Mouse (Mus musculus): ENCODE measurements around the gene Slc22a1.

Slc22a1 gene

DNA sequence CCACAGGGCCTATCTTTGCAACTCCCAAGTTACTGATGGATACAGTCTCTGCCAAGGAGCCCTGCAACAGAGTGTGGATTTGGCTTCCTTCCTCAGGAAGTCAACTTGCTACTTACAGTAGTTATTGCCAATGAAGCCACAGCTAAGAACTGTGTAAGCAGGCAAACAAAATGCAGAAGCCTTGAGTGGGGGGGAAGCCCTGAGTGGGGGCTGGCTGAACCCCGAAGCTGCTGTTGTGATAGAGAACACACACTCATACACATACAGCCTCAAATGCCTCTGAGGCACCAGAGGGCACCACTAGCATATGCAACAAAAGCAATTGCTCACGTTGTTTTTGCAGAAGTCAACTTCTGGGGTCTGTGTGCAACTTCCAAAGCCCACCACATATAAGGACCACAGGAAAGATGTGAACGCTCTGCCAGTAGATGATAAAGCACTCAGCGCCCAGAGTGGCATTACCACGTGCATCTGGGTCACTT lies 38.5 kb upstream of the Slc22a1 start:
- no peaks in the 10 kb centered on the region for H3K4me1 ChIP-seq (replicated peaks; ENCODE audit: low read depth, low read length)
- TF ChIP-seq POU5F1 (IDR thresholded peaks at IDR 0.05; ENCODE audit: borderline replicate concordance, low read length), result no peak
- no peak for TF ChIP-seq CTCF (conservative IDR thresholded peaks at IDR 0.05; ENCODE audit: low read length)
- TF ChIP-seq NANOG (IDR thresholded peaks at IDR 0.05; ENCODE audit: borderline replicate concordance, low read length), result no peak
- no peaks in the 10 kb centered on the region for H3K27me3 ChIP-seq (ENCODE audit: insufficient read depth, low read length)
- H3K36me3 ChIP-seq (ENCODE audit: insufficient read depth, low read length), result peaks cover 91% of the 10 kb centered on the region
- H3K9me3 ChIP-seq (ENCODE audit: low read length), result no peaks in the 10 kb centered on the region
- H3K4me3 ChIP-seq (replicated peaks; ENCODE audit: low read length), result no peak overlapping the region

DNA sequence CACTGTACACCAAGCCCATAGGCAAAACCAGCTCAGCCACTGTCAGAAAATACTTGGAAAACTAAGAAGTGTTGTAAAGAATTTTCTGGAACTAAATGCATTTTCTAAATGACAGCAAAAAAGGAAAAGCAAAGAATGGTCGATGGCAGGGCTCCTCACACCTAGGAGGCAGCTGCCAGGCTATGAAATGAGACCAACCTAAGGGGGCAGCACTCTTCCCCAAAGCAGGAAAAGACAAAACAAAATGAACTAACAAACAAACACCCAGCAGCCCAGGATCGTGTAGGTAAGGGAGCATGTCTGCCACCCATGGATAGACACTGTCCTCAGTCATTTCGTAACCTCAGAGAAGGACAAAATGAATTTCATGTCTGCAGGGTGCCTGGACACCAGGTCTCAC lies 37.4 kb upstream of the Slc22a1 start:
- Histone ChIP-seq H3K27me3 (ENCODE audit: insufficient read depth, low read length) (no peaks in the 10 kb centered on the region), H3K4me1 (replicated peaks; ENCODE audit: low read depth, low read length) (no peaks in the 10 kb centered on the region)
- TF ChIP-seq CTCF (conservative IDR thresholded peaks at IDR 0.05; ENCODE audit: low read length) (no peak), NANOG (IDR thresholded peaks at IDR 0.05; ENCODE audit: borderline replicate concordance, low read length) (no peak), POU5F1 (IDR thresholded peaks at IDR 0.05; ENCODE audit: borderline replicate concordance, low read length) (no peak)

DNA sequence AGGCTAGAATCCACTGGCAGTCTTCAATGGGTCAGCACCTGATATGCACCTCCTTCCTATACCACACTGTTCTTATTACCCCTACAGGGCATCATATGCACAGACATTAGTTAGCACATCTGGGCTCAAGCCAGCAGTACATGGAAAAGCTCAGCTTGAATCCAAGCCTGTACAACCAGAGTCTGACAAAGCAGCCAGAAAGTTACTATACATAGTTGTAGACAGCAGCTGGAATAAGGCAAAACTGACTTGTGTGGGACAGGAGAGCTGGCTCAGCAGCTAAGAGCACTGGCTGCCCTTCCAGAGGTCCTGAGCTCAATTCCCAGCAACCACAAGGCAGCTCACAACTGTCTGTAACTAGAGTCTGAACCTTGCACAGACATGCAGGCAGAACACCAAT lies 36.6 kb upstream of the Slc22a1 start:
- no peak overlapping the region for H3K4me3 ChIP-seq (replicated peaks; ENCODE audit: low read length)
- no peaks in the 10 kb centered on the region for H3K4me1 ChIP-seq (replicated peaks; ENCODE audit: low read depth, low read length)
- peaks cover 87% of the 10 kb centered on the region for H3K36me3 ChIP-seq (ENCODE audit: insufficient read depth, low read length)
- TF ChIP-seq CTCF (conservative IDR thresholded peaks at IDR 0.05; ENCODE audit: low read length) (no peak), NANOG (IDR thresholded peaks at IDR 0.05; ENCODE audit: borderline replicate concordance, low read length) (no peak), POU5F1 (IDR thresholded peaks at IDR 0.05; ENCODE audit: borderline replicate concordance, low read length) (no peak)
- no peaks in the 10 kb centered on the region for H3K27me3 ChIP-seq (ENCODE audit: insufficient read depth, low read length)
- H3K9me3 ChIP-seq (ENCODE audit: low read length), result no peaks in the 10 kb centered on the region

More for the DNA sequence above, 37.4 kb upstream of the Slc22a1 start:
- Histone ChIP-seq H3K9me3 (ENCODE audit: low read length) (no peaks in the 10 kb centered on the region), H3K4me3 (replicated peaks; ENCODE audit: low read length) (no peak overlapping the region), H3K36me3 (ENCODE audit: insufficient read depth, low read length) (peaks cover 89% of the 10 kb centered on the region)

GRCm38 (mm10) chr17:12710976-12711375 lies 35.3 kb upstream of the Slc22a1 start:
- H3K27me3 ChIP-seq (ENCODE audit: insufficient read depth, low read length), result no peaks in the 10 kb centered on the region
- H3K9me3 ChIP-seq (ENCODE audit: low read length), result no peaks in the 10 kb centered on the region
- H3K4me3 ChIP-seq (replicated peaks; ENCODE audit: low read length), result no peak overlapping the region
- no peaks in the 10 kb centered on the region for H3K4me1 ChIP-seq (replicated peaks; ENCODE audit: low read depth, low read length)
- H3K36me3 ChIP-seq (ENCODE audit: insufficient read depth, low read length), result peaks cover 75% of the 10 kb centered on the region
- TF ChIP-seq CTCF (conservative IDR thresholded peaks at IDR 0.05; ENCODE audit: low read length), result no peak
- TF ChIP-seq NANOG (IDR thresholded peaks at IDR 0.05; ENCODE audit: borderline replicate concordance, low read length), result no peak
- no peak for TF ChIP-seq POU5F1 (IDR thresholded peaks at IDR 0.05; ENCODE audit: borderline replicate concordance, low read length)

- Histone ChIP-seq H3K4me3 (replicated peaks; ENCODE audit: low read length) (no peak overlapping the region), H3K9me3 (ENCODE audit: low read length) (no peaks in the 10 kb centered on the region), H3K36me3 (ENCODE audit: insufficient read depth, low read length) (peaks cover 71% of the 10 kb centered on the region), H3K27me3 (ENCODE audit: insufficient read depth, low read length) (no peaks in the 10 kb centered on the region), H3K4me1 (replicated peaks; ENCODE audit: low read depth, low read length) (no peaks in the 10 kb centered on the region)
- TF ChIP-seq NANOG (IDR thresholded peaks at IDR 0.05; ENCODE audit: borderline replicate concordance, low read length) (no peak), POU5F1 (IDR thresholded peaks at IDR 0.05; ENCODE audit: borderline replicate concordance, low read length) (no peak), CTCF (conservative IDR thresholded peaks at IDR 0.05; ENCODE audit: low read length) (no peak)
These were observed 34.6 kb upstream of the Slc22a1 start for GRCm38 (mm10) chr17:12710050-12710780.

DNA sequence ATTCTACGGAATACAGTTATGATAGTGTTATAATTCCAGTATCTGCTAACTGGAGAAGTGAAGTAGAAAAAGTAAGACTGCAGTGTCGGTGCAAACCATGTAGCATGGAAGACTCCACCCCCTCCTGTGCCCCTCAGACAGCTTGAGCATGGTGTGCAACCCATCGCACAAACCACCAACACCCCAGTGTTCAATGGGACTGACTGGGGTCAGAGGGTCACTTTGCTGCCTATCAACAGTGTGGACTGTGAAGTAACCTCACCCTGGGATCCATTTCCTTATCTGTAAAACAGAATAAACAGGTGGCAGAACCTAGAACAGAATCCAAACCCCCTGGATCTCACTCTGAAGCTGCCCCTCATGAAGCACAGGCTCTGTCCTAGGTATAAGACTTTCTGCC lies 32.8 kb upstream of the Slc22a1 start:
- TF ChIP-seq CTCF (conservative IDR thresholded peaks at IDR 0.05; ENCODE audit: low read length) (no peak), NANOG (IDR thresholded peaks at IDR 0.05; ENCODE audit: borderline replicate concordance, low read length) (no peak), POU5F1 (IDR thresholded peaks at IDR 0.05; ENCODE audit: borderline replicate concordance, low read length) (no peak)
- Histone ChIP-seq H3K27me3 (ENCODE audit: insufficient read depth, low read length) (no peaks in the 10 kb centered on the region), H3K36me3 (ENCODE audit: insufficient read depth, low read length) (peaks cover 71% of the 10 kb centered on the region), H3K4me3 (replicated peaks; ENCODE audit: low read length) (no peak overlapping the region), H3K9me3 (ENCODE audit: low read length) (no peaks in the 10 kb centered on the region), H3K4me1 (replicated peaks; ENCODE audit: low read depth, low read length) (no peaks in the 10 kb centered on the region)

DNA sequence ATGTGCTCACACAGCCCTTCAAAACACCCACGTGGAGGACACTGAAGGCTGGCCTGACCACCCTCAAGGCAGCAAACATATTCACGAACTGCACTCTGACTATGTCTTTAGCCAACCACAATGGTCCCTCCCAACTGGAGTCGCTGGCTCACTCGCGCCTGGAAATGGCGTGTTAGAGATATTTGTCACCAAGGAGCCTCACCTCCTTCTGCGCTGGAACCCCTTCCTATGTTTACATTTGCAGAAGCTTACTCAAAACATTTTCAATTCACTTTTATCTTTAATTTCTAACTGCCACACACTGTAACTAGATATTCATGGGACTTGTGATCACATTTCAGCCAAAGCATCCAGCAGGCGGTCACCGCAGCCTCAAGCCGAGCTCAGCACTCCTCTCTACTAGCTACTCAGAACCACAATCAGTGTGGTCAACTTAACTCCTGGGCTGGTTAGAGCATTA lies 31.0 kb upstream of the Slc22a1 start:
- TF ChIP-seq CTCF (conservative IDR thresholded peaks at IDR 0.05; ENCODE audit: low read length) (no peak), NANOG (IDR thresholded peaks at IDR 0.05; ENCODE audit: borderline replicate concordance, low read length) (no peak), POU5F1 (IDR thresholded peaks at IDR 0.05; ENCODE audit: borderline replicate concordance, low read length) (no peak)
- H3K9me3 ChIP-seq (ENCODE audit: low read length), result no peaks in the 10 kb centered on the region
- H3K4me1 ChIP-seq (replicated peaks; ENCODE audit: low read depth, low read length), result no peaks in the 10 kb centered on the region
- no peaks in the 10 kb centered on the region for H3K27me3 ChIP-seq (ENCODE audit: insufficient read depth, low read length)
- H3K4me3 ChIP-seq (replicated peaks; ENCODE audit: low read length), result no peak overlapping the region
- H3K36me3 ChIP-seq (ENCODE audit: insufficient read depth, low read length), result peaks cover 71% of the 10 kb centered on the region

- H3K27me3 ChIP-seq (ENCODE audit: insufficient read depth, low read length), result no peaks in the 10 kb centered on the region
- no peak for TF ChIP-seq NANOG (IDR thresholded peaks at IDR 0.05; ENCODE audit: borderline replicate concordance, low read length)
- no peak for TF ChIP-seq CTCF (conservative IDR thresholded peaks at IDR 0.05; ENCODE audit: low read length)
- no peak for TF ChIP-seq POU5F1 (IDR thresholded peaks at IDR 0.05; ENCODE audit: borderline replicate concordance, low read length)
- no peaks in the 10 kb centered on the region for H3K9me3 ChIP-seq (ENCODE audit: low read length)
- H3K4me3 ChIP-seq (replicated peaks; ENCODE audit: low read length), result no peak overlapping the region
- peaks cover 81% of the 10 kb centered on the region for H3K36me3 ChIP-seq (ENCODE audit: insufficient read depth, low read length)
- no peaks in the 10 kb centered on the region for H3K4me1 ChIP-seq (replicated peaks; ENCODE audit: low read depth, low read length)
These were observed 27.3 kb upstream of the Slc22a1 start for GRCm38 (mm10) chr17:12702901-12703300.

Data from E14TG2a.4 (cell line).